Mouse (Mus musculus): ENCODE data around the gene Dag1. TPM values are rescaled to one million over a fixed set of nuclear protein-coding genes. Genes with fewer than 3 reads are reported as not detected.

Gene Dag1
- polyA plus RNA-seq, 1 experiment from 2014 or later = 170 TPM

- ATAC-seq (replicated peaks; ENCODE audit: low FRiP score, low read depth) = no peak
- Histone ChIP-seq H3K9me3 (replicated peaks; ENCODE audit: low read length) (no peaks in the 10 kb centered on the region), H3K9ac (ENCODE audit: low read depth, low read length) (no peak overlapping the region), H3K36me3 (ENCODE audit: insufficient read depth, low read length) (no peaks in the 10 kb centered on the region), H3K27ac (no peak overlapping the region), H3K4me2 (ENCODE audit: low read length) (no peak overlapping the region), H3K4me3 (replicated peaks; ENCODE audit: low read depth, low read length) (no peak overlapping the region), H3K4me1 (replicated peaks; ENCODE audit: insufficient read depth, low read length) (no peaks in the 10 kb centered on the region), H3K27me3 (ENCODE audit: insufficient read depth, low read length) (no peaks in the 10 kb centered on the region)
- TF ChIP-seq CTCF (IDR thresholded peaks at IDR 0.05; ENCODE audit: low read depth) = no peak
- DNase-seq (ENCODE audit: low spot score) = no peak
- whole genome bisulfite sequencing = 68% methylated on average over 19 of the region's 19 CpGs
Measured at GRCm38 (mm10) chr9:108175116-108175838, 88.5 kb downstream of the Dag1 start.

- DNase-seq (ENCODE audit: low spot score) (no peak), ATAC-seq (replicated peaks; ENCODE audit: low FRiP score, low read depth) (peak; percentile 79)
- H3K36me3 ChIP-seq (ENCODE audit: insufficient read depth, low read length) = no peaks in the 10 kb centered on the region
Measured at GRCm38 (mm10) chr9:108172777-108173350, 90.9 kb downstream of the Dag1 start.

GRCm38 (mm10) chr9:108169751-108170150, 94.0 kb downstream of the Dag1 start:
- Histone ChIP-seq H3K27ac (no peak overlapping the region), H3K36me3 (ENCODE audit: insufficient read depth, low read length) (no peaks in the 10 kb centered on the region), H3K4me2 (ENCODE audit: low read length) (no peak overlapping the region), H3K27me3 (ENCODE audit: insufficient read depth, low read length) (no peaks in the 10 kb centered on the region), H3K4me3 (replicated peaks; ENCODE audit: low read depth, low read length) (no peak overlapping the region), H3K9ac (ENCODE audit: low read depth, low read length) (no peak overlapping the region), H3K4me1 (replicated peaks; ENCODE audit: insufficient read depth, low read length) (no peaks in the 10 kb centered on the region), H3K9me3 (replicated peaks; ENCODE audit: low read length) (no peaks in the 10 kb centered on the region)
- no peak for DNase-seq (ENCODE audit: low spot score)
- no peak for TF ChIP-seq CTCF (IDR thresholded peaks at IDR 0.05; ENCODE audit: low read depth)
- ATAC-seq (replicated peaks; ENCODE audit: low FRiP score, low read depth) = no peak
- 73% methylated on average over 10 of the region's 10 CpGs for WGBS

More at GRCm38 (mm10) chr9:108172777-108173350, 90.9 kb downstream of the Dag1 start:
- Histone ChIP-seq H3K4me2 (ENCODE audit: low read length) (no peak overlapping the region), H3K27ac (no peak overlapping the region), H3K4me1 (replicated peaks; ENCODE audit: insufficient read depth, low read length) (no peaks in the 10 kb centered on the region), H3K9ac (ENCODE audit: low read depth, low read length) (no peak overlapping the region), H3K27me3 (ENCODE audit: insufficient read depth, low read length) (no peaks in the 10 kb centered on the region), H3K9me3 (replicated peaks; ENCODE audit: low read length) (no peaks in the 10 kb centered on the region), H3K4me3 (replicated peaks; ENCODE audit: low read depth, low read length) (no peak overlapping the region)
- no peak for TF ChIP-seq CTCF (IDR thresholded peaks at IDR 0.05; ENCODE audit: low read depth)
- WGBS = 70% methylated on average over 5 of the region's 5 CpGs

GRCm38 (mm10) chr9:108165143-108165542, 98.6 kb downstream of the Dag1 start:
- Histone ChIP-seq H3K4me1 (replicated peaks; ENCODE audit: insufficient read depth, low read length) (no peaks in the 10 kb centered on the region), H3K27ac (no peak overlapping the region), H3K4me2 (ENCODE audit: low read length) (no peak overlapping the region), H3K27me3 (ENCODE audit: insufficient read depth, low read length) (no peaks in the 10 kb centered on the region), H3K9me3 (replicated peaks; ENCODE audit: low read length) (no peaks in the 10 kb centered on the region), H3K4me3 (replicated peaks; ENCODE audit: low read depth, low read length) (no peak overlapping the region), H3K9ac (ENCODE audit: low read depth, low read length) (no peak overlapping the region), H3K36me3 (ENCODE audit: insufficient read depth, low read length) (no peaks in the 10 kb centered on the region)
- DNase-seq (ENCODE audit: low spot score) (no peak), ATAC-seq (replicated peaks; ENCODE audit: low FRiP score, low read depth) (no peak)
- 42% methylated on average over 8 of the region's 8 CpGs for WGBS
- TF ChIP-seq CTCF (IDR thresholded peaks at IDR 0.05; ENCODE audit: low read depth) = no peak

GRCm38 (mm10) chr9:108163646-108164284, 100.0 kb downstream of the Dag1 start:
- Histone ChIP-seq H3K4me2 (ENCODE audit: low read length) (no peak overlapping the region), H3K27ac (no peak overlapping the region), H3K9ac (ENCODE audit: low read depth, low read length) (no peak overlapping the region), H3K9me3 (replicated peaks; ENCODE audit: low read length) (no peaks in the 10 kb centered on the region), H3K27me3 (ENCODE audit: insufficient read depth, low read length) (no peaks in the 10 kb centered on the region), H3K4me1 (replicated peaks; ENCODE audit: insufficient read depth, low read length) (no peaks in the 10 kb centered on the region), H3K4me3 (replicated peaks; ENCODE audit: low read depth, low read length) (no peak overlapping the region), H3K36me3 (ENCODE audit: insufficient read depth, low read length) (no peaks in the 10 kb centered on the region)
- no peak for TF ChIP-seq CTCF (IDR thresholded peaks at IDR 0.05; ENCODE audit: low read depth)
- WGBS = 75% methylated on average over 16 of the region's 16 CpGs
- DNase-seq (ENCODE audit: low spot score) (no peak), ATAC-seq (replicated peaks; ENCODE audit: low FRiP score, low read depth) (no peak)

- Histone ChIP-seq H3K27ac (no peak overlapping the region), H3K4me1 (replicated peaks; ENCODE audit: insufficient read depth, low read length) (no peaks in the 10 kb centered on the region), H3K9me3 (replicated peaks; ENCODE audit: low read length) (no peaks in the 10 kb centered on the region), H3K4me2 (ENCODE audit: low read length) (no peak overlapping the region), H3K27me3 (ENCODE audit: insufficient read depth, low read length) (no peaks in the 10 kb centered on the region), H3K36me3 (ENCODE audit: insufficient read depth, low read length) (no peaks in the 10 kb centered on the region), H3K9ac (ENCODE audit: low read depth, low read length) (no peak overlapping the region), H3K4me3 (replicated peaks; ENCODE audit: low read depth, low read length) (no peak overlapping the region)
- ATAC-seq (replicated peaks; ENCODE audit: low FRiP score, low read depth) (no peak), DNase-seq (ENCODE audit: low spot score) (no peak)
- WGBS = 71% methylated on average over 7 of the region's 7 CpGs
- no peak for TF ChIP-seq CTCF (IDR thresholded peaks at IDR 0.05; ENCODE audit: low read depth)
Measured at GRCm38 (mm10) chr9:108157891-108158290, 105.9 kb downstream of the Dag1 start.

All from kidney, postnatal 0 days (tissue).